Mouse (Mus musculus): ENCODE results near the gene Cpd. TPM values are rescaled to one million over a fixed set of nuclear protein-coding genes. Genes with fewer than 3 reads are reported as not detected.
"Not testable (repeated sequence)": the region's sequence is repeated elsewhere in the genome, so short reads cannot be mapped to it uniquely, and the experiment has no call there.

The Cpd gene
- total RNA-seq, 4 experiments from 2014 or later: 53.6 to 58.6 (median 54.1) TPM

DNA sequence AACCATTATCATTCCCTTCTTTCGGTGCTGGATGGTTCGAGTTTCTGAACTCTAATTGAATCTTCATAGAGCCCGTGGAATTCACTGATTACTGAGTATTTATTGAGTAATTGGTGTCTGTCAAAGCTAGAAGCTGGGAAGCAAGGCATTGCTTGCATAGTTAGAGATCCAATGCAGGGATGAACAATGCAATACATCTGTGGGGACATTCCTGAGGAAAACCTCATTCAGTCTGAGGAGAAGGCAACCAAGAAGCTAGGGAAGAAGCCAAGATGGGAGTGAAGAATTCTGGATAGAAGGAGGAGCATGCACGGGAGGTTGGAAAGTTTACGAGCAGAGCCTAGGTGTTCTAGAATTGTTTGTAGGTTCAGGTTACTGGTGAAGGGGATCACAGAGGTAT, 1.3 kb upstream of the Cpd start:
- no peak for DNase-seq (ENCODE audit: low spot score in 2 of 2)

DNA sequence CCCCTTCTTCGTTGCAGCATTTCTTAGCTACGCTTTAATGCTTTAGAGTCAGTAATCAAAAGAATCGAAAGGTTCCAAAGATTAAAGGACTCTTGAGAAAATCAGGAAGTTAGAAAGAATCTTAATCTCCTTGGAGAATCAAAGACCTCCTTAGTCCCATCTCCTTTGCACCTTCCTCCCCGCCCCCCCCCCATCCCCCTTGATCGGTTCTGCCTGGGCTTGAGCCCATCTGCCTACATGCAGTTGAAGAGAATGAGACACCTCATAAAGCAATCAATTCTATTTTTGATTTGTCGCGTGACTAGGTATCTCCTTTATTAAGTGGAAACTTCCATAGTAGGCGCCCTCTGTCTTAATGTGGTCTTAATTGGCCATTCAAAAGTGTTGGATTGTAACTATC, 536 bp upstream of the Cpd start:
- no peak for DNase-seq (ENCODE audit: low spot score in 2 of 2)

DNA sequence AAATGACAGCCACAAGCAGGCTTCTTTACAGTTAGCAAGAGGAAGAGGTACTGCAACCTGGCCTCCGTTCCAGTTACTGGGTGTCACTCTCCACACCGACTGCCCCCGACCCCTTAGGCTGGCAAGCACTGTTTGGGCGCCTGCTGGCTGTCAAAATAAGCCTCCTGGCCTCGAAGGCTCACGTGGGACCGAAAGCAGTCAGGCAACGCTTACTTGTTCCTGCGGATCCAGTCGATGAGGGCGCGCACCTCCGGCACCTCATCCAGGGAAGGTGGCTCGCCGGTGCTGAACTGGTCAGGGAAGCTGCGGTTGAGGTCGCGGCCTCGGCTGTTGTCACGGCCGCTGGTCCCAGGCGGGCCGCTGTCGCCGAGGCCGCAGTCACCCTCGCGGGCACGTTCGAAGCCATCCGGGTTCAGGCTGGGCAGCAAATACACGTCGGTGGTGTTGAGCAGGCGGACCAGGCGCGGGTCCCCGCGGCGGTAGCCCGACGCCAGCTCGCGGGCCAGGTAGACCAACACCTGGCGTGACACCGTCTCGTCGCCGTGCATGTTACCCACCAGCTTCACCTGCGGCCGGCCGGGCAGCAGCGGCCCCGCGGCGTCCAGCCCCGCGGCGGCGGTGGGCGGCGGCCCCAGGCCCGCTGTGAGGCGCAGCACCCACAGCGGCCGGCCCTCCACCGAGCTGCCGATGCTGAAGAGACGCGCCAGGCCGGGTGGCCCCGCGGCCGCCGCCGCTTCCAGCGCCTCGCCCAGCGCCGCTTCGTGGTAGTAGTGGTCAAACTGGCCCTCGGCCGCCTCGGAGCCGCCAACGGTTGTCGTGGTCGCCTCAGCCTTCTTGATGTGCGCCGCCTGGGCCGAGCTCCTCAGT, 574 bp downstream of the Cpd start:
- DNase-seq (ENCODE audit: low spot score in 2 of 2): no peak

DNA sequence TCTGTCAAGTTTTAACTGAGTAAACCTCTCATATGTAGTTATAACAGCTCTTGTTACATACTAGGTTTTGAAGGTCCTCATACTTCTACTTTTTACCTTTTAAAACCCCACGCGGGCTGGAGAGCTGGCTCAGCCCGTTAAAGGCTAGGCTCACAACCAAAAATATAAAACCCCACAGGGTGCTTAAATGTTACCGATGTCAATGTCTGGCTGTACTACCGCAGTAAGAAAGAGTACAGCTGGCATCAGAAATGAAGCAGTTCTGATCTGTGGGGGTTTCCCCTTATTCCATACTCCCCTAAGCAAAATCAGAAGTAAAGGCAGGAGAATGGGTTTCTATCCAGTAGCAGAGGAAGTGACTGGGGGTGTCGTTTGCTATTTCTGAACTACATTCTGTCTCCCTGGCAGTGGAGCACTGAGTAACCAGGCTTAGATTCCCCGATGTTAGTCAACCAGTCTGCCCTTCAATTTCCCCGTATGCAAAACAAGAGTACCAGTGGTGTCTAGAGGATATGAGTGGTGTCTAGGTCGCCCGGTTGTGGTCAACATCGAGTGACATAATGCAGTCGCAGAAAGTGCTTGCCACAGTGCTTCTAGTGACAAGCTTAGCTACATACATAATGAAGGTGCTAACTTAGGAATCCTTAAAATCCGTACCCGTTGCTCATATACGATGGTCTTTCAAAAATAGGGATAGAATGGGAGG, 1.4 kb downstream of the Cpd start:
- peak in 1 of 2 experiments; percentile 25 for DNase-seq (ENCODE audit: low spot score in 2 of 2)

DNA sequence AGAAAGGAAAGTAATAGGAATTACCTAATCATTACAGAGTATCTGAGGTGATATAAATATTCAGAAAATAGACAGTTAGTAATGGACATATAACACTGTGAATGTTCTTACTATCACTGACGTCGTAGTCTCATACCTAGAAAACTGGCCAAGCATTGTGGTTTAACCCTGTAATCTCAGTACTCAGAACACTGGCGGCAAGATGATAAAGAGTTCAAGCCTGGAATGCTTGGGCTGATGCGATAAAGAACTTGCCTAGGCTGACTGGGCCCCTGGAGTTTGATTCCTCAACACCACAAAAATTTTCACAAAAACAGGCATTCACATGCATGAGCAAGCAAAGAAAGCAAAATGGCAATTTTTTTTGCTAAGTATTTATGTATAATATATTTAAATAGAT, 8.2 kb downstream of the Cpd start:
- no peak for DNase-seq (ENCODE audit: low spot score in 2 of 2)

DNA sequence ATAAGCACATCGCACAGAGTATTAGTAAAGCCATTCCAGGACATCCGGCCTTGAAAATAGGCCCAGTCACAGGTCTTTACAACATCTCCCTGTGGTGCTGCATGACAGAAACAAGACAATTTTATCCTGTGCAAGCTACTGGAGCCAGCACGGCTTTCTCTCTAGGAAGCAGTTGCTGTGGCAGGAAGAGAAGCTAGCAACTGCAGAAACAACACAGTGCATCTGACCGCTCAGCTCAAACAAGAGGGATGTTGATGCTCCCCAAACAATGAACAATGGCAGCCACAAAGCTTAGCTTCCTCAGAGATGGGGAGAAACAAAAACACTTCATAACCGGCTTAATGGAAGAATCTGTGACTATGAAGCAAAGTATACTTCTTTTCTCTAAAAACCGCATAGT, 10.5 kb downstream of the Cpd start:
- no peak for DNase-seq (ENCODE audit: low spot score in 2 of 2)

DNA sequence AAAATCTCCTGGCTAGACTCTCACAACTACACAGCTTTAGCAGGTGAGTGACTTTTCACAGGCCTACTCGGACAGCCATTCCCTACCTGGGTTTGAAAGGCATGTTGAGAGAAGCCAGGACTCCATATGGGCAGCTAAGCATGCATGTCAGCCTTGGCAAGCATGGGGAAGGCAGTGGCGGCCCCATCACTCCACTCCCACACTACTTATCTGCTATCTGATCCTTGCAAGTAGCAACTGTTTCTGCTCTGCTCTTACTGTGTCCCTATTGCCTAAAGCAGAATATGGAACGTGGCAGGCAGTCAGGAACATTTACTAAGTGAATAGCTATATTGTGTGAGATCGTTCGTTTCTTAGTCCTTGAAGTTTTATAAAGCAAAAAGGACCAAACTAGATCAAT, 10.9 kb downstream of the Cpd start:
- DNase-seq (ENCODE audit: low spot score in 2 of 2): no peak

DNA sequence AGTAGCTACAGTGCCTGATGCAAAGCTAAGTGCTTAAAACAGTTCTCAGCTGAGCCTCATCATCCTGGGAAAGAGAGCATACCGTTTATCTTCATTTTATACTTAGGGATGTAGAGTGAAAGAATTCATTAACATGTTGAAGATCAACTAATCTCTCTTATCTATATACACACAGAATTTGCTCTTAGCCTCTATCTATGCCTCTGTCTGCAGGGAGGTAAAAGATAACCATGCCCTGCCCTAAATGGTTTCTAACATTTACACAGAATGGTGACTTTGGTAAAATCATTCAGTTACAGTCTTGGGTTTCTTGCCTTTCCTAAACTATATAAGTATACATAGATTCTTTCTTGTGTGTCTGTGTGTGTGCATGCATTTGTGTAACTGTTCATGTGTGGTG, 12.2 kb downstream of the Cpd start:
- DNase-seq (ENCODE audit: low spot score in 2 of 2): no peak

DNA sequence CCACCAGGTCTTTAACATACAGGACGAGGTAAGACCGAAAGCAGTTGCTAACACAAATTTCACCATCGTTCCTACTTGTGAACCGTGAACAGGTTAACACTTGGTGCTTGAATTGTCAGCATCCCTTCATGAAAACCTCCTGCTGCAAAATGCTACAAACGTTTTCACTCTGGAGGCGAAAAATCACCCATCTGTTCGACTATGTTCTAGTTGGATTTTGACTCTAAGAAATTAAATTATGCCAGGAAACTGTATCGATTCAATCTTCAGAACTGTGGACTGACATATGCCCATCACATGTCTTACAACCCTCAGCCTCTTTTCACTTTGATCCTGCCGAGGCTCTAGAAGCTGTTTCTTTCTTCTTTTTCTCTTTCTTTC, 21.9 kb downstream of the Cpd start:
- no peak for DNase-seq (ENCODE audit: low spot score in 2 of 2)

DNA sequence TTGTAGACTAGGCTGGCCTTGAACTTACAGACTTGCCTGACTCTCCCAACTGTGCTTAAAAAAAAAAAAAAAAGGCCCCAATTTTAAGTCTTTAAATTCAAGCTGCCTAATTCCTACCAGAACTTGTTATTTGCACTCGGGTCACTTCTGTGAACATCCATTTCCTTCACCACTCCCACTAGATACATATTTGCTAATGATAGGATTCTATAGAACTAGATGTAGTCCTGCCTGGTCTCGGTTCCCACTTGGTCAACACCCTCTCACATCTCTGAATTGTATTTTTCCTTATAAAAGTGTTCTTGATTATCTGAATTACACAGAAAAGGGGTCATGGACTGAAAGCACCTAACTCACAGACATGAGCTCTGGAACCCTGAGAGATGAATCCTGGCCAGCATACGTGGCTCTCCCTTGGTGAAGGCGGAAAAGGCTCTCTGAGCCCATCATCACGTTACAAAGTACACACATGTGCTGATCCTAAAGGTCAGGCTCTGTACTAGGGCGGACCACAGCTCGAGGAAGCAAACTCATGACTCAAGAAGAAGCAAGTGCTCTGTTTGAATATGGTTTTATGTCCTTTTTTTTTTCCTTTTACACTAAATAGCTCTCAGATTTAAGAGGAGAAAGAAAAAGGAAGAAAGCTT, 22.5 kb downstream of the Cpd start:
- no peak for DNase-seq (ENCODE audit: low spot score in 2 of 2)

DNA sequence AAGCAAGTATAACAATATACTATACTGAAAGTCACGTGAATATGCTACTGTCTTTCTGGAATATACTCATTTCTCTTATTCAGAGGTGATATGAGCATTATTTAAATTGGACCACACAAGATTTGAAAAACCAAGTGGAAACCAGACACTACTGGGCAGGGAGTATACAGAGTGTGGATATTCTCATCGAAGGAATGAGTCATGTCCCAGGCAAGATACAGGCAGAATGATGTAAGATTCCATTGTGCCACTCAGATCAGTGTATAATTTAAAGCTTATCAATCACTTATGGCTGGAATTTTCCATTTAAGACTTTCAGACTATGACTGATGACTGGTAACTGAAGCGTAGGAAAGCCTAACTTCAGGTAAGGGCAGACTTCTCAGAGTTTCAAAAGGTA, 23.2 kb downstream of the Cpd start:
- no peak for DNase-seq (ENCODE audit: low spot score in 2 of 2)

DNA sequence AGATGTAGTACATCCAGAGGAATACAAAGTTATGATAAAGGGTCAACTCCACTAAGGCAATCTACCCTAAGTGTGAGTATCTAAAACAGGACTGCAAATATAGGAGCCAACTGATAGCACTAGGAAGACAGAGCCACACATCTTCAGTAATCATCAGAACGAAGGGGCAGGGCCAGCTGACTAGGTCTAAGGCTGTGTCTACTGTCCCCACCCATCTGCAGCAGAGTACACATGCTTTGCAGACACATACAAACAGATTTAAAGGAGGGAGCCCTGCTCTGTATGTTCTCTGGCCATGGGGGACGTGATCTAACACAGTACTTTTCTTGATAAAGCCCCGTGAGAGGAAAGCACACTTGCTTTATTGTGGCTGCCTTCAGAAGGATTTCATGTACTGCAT, 25.5 kb downstream of the Cpd start:
- no peak for DNase-seq (ENCODE audit: low spot score in 2 of 2)

DNA sequence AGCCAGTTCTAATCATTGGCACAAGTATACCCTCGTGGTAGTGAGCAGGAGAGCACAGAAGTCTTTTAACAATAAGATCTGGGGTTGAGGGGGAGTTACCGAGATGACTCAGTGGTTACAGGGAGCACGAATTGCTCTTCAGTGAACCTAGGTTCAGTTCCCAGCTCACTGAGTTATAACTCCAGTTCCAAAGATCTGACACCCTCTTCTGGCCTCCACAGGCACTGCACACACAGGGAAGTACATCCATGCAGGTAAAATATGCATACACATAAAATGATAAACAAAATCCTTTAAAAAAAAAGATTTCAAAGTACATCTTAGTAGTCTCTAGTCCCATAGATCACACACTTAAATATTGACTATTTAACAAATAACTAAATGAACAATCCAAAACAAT, 29.2 kb downstream of the Cpd start:
- no peak for DNase-seq (ENCODE audit: low spot score in 2 of 2)

DNA sequence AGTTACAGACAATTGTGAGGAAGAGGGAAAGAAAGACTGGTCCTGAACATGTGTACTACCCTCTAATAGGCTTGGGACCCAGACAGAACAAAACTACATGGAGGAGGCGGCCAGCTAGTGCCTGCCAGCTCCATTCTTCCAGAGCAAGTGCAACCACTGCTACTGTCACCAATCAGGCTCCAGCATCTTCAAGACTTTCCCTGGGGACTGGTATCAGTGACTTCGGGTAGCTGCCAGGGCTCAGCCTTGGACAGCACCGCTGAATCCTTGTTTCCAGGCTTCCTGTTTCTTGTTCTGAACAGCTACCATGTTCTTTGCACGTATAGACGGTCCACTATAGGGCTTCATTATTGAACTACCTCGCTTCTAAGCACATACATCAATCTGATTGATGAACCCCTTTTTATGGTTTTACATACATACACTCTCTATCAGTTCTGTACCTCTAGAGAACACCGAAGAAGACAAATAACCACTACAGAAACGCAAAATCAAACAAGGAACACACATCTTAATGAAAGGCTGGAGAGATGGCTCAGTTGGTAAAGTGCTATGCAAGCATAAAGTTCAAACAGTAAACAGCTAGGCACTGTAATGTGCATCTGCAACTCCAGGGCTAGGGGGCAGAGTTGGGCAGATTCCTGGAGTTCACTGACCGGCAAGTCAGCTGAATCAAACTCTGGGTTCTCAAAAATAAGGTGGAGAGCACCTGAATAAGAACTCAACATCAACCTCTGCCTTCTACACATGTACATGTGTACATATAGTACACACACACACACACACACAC, 35.9 kb downstream of the Cpd start:
- DNase-seq (ENCODE audit: low spot score in 2 of 2): no peak

DNA sequence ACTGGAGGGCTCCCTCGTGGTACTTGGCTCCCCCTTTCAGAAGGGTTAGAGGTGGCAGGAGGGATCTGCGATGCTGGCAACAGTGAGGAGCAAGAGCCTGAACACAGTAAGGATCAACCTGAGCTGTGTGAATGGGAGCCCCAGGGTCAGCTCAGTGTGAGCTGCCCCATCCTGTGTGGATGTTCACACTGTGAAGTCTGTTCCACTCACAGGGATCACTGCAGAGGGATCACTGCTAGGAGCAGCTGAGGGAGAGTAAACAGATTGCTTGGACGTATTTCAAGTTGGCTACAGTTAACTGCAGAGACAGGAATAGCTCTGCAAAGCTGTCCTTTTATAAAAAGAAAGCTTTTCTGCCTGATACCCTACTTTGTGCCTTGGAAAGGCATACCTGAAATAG, 37.4 kb downstream of the Cpd start:
- no peak for DNase-seq (ENCODE audit: low spot score in 2 of 2)

DNA sequence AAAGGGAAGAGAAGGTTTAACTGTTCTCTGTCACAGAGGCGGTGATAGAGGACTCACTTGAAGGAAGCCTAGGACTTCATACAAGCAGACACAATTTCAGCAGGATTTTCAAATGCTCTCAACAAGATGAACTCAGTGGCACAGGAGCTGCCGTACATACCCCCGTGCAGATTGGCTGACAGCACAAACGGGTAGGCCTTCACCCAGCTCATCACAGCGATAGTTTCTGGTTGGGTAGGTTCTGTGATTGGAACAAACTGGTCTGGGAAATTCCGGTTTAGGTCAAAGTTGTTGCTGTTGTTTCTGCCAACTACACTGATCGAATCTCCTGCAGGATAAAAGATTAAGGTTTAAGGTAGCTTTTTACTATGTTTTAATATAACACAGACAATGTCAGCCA, 38.3 kb downstream of the Cpd start:
- DNase-seq (ENCODE audit: low spot score in 2 of 2): no peak

DNA sequence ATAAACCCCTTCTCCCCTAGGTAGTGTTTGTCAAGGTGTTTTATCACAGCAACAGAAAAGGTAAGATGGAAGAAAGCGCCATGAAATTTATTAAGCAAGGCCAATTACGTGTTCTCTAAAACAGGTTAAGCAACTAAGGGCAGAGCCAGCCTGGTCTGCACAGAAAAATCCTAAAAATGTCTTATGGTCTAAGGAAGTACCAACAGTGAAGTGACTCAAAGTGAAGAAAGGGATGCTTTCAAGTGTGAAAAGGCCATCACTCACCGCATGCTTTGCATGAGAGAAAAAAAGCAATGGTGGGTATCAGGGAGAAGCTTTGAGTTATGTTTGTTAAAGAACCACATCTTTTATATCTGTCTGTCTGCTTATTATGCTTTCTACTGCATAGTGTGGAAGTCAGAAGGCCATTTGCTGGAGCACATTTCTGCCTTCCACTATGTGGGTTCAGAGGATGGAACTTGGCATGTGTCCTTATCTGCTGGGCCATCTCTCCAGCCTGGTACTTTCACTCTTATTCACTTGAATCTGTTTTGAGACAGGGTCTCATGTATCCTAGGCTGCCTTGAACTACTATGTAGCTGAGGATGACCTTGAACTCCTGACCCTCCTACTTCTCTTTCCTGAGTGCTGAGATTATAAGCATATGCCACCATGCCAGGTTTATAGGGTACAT, 39.7 kb downstream of the Cpd start:
- no peak for DNase-seq (ENCODE audit: low spot score in 2 of 2)

DNA sequence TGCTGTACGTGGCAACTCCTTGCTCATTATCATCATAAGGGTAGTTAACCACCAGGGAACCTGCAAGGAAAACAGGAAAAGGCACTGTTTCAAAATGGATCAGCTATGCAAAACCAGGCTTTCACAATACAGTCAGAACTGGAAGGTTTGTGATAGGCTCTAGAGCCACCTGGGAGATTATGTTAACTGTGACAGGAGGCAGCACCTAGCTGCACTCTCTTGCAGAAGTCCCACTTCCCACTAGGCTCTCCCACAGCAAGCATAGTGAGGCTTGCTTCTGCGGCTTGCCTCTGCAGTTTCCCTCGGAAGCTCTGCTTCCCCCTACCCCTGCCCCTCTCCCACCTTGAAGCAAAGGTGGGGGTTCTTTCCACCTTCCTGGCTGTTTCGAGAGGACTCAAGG, 40.8 kb downstream of the Cpd start:
- DNase-seq (ENCODE audit: low spot score in 2 of 2): no peak

DNA sequence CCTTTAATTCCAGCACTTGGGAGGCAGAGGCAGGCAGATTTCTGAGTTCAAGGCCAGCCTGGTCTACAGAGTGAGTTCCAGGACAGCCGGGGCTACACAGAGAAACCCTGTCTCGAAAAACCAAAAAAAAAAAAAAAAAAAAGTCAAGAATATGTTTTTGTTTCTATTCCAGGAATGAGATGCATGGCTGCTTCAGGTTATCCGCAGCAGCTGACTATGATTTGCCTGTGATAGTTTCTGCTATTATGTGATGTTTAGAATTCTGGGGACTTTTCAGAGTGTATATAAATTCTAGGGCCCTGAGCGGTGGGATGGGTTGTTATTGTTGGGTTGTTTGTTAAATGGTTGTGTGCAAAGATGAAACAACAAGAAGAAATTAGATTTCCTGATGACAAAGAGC, 41.7 kb downstream of the Cpd start:
- not testable (repeated sequence) for DNase-seq (ENCODE audit: low spot score in 2 of 2)

DNA sequence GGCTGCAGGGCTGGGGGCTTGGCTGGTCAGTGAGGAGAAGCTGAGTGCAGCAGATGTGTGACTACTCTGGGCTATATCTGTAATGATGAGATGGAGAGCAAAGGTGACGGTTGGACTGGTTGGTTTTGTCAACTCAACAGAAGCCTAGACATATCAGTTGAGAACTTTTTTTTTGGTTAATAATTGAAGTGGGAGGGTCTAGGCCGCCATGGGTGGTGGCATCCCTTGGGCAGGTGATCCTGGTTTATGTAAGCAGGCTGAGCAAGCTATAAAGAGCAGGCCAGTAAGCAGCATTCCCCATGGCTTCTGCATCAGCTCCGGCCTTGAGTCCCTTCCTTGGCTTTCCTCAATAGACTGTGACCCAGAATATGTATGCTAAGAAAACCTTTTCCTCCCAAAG, 43.6 kb downstream of the Cpd start:
- no peak for DNase-seq (ENCODE audit: low spot score in 2 of 2)

DNA sequence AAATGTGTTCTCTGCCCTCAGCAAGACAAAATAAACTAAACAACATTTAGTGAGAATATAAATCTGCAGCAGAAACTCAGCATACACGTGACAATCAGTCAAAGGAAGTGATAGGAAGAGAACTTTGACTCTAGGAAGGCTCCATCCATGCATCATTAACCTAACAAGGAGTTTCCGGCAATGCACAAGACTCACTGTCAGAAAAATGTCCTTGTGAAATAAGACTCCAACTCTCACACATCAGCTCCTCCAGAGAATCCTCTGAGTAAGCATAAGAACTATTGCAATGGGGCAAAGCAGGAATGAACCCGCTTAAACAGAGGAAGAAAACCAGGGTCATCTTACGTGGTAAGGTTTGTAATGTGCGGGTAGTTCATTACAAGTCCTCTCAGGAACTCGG, 49.6 kb downstream of the Cpd start:
- DNase-seq (ENCODE audit: low spot score in 2 of 2): no peak

Measured in left cerebral cortex, adult 8-10 months (tissue).